Mouse (Mus musculus) c-Kit-positive CD71-positive TER-119-negative erythroid progenitor cells, embryonic 14.5 days (primary cell): Measurements from ENCODE around the gene Dnah2.
"Not testable (repeated sequence)": the region's sequence is repeated elsewhere in the genome, so short reads cannot be mapped to it uniquely, and the experiment has no call there.

Experiments
- DNase-seq: peaks from one replicate; pipeline ENCODE4 v3.0.0-alpha.2; 2013; ENCODE audit warnings: low read depth

Dnah2 gene

GRCm38 (mm10) chr11:69406867-69407723, 141.8 kb downstream of the Dnah2 start:
- DNase-seq = no peak

- no peak for DNase-seq
Measured at GRCm38 (mm10) chr11:69406282-69406681, 142.6 kb downstream of the Dnah2 start.

- DNase-seq = no peak
Measured at GRCm38 (mm10) chr11:69405397-69406200, 143.3 kb downstream of the Dnah2 start.

DNA sequence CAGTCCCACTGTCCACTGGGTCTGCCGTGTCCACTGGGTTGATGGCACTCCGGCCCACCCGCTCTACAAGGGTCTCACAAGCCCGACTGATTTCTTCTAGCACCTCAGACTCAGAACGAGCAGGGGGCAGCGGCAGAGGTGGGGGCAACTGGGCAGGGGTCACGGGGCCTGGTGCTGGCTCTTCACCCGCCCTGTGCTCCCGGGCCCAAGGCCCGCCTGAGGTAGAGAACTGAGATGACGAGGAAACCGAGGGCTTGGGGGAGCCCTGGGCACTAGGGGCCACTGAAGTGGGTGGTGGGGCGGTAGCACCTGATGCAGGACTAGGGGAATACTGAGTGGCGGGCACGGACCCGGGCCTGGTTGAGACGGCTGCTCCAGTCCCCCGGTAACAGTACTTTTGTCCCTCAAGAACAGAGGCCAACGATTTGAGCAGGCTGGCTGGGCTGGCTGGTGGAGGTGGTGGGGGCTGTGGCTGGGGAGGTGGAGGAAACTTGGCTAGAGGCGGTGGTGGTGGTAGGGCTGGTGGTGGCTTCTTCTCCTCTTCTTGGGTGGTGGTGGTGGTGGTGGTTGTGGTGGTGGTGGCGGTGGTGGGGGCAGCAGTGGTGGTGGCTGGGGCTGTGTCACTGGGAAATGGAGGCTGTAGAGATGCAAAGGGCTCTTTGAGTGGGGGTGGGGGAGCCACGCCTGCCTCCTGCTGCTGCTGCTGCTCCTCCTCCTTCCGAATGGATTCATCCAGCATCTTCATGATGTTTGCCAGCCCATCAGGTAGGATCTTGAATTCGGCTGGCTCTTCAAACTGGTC, 144.1 kb downstream of the Dnah2 start:
- no peak for DNase-seq

DNA sequence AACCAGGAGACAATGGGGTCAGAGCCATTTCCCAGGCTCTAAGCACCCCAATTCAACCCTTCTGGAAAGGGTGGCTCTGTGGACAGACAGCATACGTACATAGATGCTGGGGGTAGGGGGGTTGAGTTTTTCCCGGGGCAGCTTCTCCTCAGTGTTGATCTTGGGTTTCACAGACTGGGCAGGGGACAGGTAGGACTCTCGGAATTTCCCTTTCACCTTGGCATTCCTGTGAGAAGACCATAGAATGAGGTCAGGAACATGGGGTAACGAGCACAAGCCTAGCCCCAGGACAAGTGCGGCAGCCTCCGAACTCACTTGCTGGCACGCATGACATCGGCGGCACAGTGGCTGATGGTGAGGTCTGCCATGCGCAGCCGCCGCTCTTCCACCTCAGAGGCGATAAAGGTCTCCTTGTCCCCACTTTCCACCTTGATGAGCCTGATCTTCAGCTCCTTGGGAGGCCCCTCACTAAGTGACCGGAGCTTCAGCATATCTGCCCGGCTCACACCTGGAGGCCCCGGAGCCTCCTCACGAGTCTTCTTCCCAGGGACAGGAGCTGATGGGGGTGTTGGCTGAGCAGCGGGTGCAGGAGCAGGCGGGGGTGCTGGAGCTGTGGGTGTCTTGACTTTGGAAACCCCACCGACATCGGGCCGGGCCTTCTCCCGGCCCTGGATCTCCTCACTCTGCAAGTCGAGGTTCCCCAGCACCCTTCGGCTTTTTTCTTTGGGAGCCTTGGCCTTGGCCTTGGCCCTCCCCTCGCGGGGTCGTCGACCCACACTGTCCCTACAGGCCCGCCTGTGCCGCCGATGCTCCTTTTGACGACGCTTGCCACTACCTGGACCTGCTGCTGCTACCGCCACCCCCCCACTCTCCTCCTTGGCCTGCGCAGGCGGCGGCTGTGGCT, 145.0 kb downstream of the Dnah2 start:
- DNase-seq = no peak

DNA sequence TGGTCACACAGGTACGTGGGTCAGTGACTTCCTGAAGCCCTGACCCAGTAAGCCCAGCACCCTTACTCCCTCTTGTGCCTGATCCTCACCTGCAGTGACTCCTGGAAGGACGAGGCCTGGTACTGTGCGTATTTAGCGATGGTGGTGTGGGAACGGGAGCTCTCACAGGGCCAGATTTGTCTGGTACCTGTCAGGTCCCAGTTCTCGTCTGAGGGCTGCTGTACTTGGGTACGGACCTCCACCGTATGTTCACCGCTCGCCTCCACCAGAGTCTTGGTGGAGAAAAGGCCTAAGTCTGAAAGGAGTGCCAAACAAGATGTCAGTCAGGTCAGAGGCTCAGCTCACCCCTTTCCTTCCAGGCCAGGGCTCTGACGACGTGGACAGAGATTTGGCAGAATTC, 146.9 kb downstream of the Dnah2 start:
- no peak for DNase-seq

DNA sequence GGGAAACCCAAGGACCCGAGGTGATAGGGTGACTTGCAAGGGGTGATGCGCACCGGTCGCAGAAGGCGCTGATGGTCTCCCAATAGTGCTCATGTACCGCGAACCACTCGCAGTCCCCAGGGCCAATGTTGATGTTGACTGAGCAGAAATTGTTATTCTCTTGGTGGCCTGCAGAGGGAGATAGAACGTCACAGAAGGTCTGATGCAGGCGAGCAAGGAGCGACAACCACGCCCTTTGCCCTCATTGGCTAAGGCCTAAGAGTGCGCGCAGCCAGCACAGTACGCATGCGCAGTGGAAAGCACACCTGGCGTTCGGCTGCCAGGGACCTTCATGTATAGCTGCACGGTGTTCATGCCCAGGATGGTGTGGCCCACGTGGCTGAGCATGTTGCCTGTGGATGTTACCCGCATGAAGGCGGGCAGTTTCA, 147.7 kb downstream of the Dnah2 start:
- DNase-seq = peak; percentile 84

DNA sequence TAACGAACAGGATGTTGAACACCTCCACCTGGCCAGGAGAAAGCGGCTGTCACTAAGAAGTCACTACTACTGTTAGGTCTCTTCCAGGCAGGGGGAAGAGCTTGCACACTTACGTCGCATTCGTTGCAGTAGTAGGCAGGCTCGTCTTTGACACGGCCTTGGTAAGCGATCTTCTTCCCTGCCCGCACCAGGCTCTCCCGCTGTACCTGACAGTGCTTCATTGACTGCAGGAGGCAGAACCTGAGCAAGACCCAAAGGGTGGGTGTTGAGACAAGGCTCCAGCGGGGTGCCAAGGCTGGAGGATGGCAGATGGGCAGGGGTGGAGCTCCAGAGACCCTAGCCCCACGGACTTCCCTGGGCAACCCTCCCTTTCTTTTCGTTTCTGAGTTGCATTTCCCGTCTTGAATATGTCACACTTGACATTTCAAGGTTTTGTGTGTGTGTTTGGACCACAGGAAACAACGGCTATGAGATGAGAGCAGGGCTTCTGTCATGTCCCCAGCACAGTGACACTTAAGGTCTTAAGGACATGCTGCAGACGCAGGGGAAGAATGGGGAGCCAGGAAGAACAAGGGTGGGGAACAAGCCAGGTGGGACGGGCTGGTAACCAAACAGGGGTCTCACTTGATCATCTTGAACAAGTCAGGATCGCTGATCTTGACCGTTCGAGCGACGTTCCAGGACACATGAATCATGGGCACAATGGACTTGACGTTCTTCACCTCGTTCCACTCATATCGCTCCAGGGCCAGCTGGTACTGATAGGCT, 148.6 kb downstream of the Dnah2 start:
- no peak for DNase-seq

GRCm38 (mm10) chr11:69399201-69400082, 149.5 kb downstream of the Dnah2 start:
- no peak for DNase-seq

DNA sequence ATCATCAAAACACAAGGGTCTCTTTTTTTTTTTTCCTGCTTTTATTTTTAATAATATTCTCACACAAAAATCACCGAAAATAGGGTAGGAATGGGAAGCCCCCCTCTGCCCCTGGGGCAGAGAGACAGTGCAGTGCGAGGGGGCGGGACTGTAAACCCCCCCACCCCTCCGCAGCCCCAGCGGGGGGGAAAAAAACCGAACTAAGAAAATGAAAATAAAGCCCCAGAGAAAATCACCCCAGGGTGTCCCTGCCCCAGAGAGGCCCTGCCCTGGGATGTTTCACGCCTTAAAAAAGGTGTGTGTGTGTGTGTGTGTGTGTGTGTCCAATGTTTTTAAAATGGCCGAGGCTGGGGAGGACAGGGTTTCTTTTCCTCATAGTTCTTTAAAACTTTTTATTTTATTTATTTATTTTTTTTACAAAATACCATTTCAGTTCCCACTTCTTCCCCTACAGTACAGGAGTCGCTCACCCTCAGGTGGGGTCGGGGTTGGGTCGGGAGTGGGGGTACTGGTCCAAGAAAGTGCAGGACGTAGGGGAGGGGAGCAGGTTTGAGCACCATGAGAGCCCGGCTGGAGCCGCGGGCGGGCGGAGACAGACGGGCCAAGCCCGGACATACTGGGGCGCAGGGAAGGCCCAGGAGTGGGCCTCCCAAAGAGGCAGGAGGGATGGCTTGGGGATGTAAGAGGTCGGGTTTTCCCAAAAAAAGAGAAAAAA, 150.3 kb downstream of the Dnah2 start:
- no peak for DNase-seq

DNA sequence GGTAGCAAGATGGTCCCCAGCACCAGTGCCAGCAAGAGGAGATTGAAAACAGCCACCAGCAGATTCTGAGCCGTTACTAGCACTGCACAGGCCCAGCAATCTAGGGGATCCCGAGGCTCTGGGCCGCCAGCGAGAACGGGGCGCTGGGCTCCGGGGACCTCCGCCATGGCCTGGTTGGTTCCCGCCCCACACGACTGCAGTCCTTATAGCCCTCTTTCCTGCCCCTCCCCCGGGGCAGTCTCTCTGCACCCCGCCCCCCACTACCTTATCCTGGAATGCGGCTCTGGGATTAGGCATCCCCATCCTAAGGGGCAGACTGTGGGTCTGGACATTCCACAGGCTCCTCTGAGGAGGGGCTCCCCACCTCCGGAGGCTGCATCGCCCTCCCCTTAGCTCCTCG, 150.9 kb downstream of the Dnah2 start, which contains the start of gene Tmem88:
TSS of gene Tmem88 (minus strand) at position 176 of the 400 bp plus-strand sequence.
- DNase-seq = no peak

DNA sequence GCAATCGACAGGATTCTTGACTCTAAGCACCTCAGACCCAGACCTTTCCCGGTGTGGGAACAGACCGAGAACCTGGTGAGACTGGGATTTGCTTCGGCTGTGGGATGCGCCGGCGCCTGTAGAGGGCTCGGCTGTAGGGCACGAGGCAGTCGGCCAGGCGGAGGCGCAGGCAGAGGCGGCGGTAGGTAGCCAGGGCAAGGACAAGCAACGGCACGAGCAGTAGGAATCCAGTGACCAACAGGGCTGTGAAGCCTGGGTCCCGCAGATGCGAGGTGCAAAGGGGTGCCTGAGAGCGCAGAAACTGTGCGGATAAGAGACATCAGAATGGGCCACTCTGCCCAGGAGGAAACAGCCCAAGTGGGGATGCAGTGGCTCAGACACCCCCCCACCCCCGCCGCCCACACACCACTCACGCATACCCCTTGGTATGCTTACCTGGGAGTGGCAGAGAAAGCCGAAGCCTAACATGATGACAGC, 151.3 kb downstream of the Dnah2 start:
- no peak for DNase-seq

- no peak for DNase-seq
Measured at GRCm38 (mm10) chr11:69396772-69397171, 152.1 kb downstream of the Dnah2 start.

- peak; percentile 99 for DNase-seq
Measured at GRCm38 (mm10) chr11:69395634-69396373, 153.1 kb downstream of the Dnah2 start.

- DNase-seq = peak; percentile 82
Measured at GRCm38 (mm10) chr11:69395235-69395633, 153.7 kb downstream of the Dnah2 start, which contains the start of the genes Naa38 and Cyb5d1. Gene Naa38 (plus strand): TSS chr11:69395487. Gene Cyb5d1 (minus strand): TSS chr11:69395631.

DNA sequence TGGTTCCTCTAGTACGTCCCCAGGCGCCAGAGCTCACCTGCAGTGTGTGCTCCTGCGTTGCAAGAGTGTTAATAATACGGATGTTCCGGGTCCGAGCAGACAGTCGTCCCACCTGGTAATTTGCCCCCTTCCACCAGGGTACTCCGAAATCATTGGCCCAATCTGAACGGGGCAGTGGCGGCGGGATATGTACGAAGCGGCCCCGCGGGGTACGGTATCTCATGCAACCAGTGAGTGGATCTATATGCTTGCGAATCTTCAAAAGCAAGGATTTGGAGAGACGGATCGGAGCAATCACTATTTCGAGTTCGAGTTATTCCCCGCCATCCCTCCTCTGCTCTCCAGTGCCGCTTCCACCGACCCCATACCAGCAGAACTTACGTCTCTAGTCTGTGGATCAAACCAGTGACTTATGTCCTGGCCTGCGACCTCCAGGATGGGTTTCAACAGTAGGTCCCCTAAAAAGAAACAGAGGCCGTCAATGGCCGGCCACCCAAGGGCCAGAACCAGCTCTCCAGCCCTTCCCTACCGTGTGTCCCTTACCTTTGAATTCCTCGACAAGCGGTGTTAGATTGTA, 154.2 kb downstream of the Dnah2 start:
- not testable (repeated sequence) for DNase-seq

DNA sequence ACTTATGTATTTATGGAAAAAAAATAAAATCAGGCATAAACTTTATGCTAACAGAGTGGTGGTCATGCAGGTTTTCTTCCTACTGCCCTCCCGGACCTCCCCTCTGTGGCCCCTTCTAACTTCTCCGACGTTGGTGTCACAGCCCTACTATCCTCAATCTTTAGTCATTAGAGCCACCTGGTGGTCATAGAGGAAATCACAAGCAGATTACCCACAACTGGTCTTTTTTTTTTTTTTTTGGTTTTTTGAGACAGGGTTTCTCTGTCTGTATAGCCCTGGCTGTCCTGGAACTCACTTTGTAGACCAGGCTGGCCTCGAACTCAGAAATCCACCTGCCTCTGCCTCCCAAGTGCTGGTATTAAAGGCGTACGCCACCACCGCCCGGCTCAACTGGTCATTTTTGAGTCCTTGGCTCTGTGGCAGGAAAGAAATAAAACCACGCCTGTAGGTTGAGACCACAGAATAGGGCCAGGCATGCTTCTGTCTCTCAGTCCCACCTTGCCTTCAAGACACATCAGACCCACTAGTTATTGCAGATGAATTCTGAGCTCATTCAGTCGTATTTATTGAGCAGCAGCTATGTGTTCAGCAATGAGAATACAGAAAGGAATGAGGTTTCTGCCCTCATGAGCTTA, 158.4 kb downstream of the Dnah2 start:
- DNase-seq = no peak
